Mouse (Mus musculus): ENCODE results near the gene Pak1.
"Not testable (repeated sequence)": the region's sequence is repeated elsewhere in the genome, so short reads cannot be mapped to it uniquely, and the experiment has no call there.

The Pak1 gene

DNA sequence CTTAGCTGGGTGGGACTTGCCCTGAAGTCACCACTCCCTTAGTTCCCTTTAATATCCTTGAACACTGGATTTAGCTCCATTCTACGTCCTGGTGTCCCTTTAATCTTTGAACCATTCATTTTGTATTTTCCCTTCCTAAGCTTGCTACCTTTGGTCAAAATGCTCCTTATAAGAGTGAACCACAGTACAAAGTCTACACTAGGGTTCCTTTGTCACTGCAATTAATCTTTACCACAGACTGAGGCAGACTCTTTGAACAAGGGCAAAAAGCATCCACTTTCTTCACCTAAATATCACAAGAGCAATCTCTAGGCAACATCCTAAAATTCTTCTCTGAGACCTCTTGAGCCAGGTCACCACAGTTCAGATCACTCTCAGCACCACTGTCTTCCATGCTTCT is 8.1 kb upstream of the Pak1 start:
- no peak for DNase-seq

- no peak for DNase-seq
Measured at GRCm38 (mm10) chr7:97780815-97781214, 7.5 kb upstream of the Pak1 start.

DNA sequence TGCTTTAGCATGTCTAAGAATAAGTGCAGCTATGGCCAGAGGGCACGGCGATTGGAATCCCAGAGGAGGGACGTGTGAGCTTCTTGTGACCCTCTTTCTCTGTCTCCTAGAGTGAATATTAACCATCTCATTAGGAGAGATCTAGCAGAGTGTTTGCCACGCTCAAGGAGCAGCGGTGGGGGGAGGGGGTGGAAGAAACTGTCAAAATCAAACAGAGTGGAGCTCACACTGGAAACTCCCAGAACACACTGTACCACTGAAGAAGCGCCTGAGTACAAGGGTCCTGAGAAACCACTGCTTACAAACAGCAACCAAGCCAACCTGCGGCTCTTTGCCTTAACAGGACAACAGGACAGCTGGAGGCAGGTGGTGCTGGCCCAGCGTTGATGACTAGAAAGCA is 6.8 kb upstream of the Pak1 start:
- DNase-seq, result no peak

- no peak for DNase-seq
Measured at GRCm38 (mm10) chr7:97783523-97783922, 4.8 kb upstream of the Pak1 start.

DNA sequence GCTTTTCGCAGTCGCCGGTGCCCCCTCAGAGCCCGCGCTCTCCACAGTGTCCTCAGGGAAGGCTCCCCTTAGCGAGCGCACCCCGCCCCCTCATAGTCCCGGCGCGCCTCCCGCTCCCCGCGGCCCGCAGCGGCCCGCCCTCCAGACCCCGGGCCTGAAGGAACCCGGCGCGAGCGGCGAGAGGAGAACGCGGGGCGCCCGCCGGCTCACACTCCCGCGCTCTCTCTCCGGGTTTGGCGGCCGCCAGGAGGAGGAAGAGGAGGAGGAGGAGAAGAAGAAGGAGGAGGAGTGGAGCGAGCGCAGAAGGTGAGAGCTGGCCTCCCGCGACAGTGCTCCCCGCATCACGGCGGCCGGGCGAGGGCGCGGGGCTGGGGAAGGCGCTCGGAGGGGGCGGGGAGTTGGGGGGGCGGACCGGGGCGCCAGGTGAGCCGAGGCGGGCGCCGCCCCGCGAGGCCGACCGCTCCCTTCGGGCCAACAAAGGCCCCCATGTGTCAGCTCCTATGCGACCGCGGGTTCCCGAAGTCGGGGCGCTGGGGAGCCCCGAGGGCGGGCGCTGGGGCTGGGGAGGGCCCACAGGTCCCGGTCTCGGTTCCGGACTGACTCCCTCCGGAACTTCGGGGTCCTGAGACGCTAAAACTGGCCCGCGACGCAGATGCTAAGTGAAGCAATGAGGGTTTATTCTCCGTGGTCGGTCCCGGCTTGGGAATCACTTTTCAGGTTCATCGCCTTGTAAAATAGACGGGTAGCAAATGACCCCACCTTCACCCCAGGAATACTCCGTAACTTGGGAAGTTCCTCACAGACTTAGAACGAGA is 535 bp downstream of the Pak1 start:
- DNase-seq, result peak in 1 of 2 experiments; percentile 34

DNA sequence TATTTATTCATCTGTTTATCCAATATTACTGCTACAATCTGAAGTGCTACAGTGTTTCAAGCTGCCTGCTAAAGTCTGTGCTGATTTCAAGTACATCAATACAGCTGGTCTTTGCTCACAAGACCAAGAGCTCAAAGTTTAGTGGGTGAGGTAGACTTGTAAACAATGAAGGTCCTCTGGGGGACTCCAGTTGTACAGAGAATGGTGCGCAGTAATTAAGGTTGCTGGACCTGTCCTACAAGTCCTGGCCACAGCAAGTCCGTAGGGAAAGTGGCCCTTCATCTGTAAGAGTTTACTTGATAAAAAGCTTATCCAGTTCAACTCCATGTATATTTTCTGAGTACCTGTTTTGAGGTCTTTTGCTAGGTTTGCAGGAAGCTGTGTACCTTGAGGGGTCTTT is 1.9 kb downstream of the Pak1 start:
- no peak for DNase-seq

DNA sequence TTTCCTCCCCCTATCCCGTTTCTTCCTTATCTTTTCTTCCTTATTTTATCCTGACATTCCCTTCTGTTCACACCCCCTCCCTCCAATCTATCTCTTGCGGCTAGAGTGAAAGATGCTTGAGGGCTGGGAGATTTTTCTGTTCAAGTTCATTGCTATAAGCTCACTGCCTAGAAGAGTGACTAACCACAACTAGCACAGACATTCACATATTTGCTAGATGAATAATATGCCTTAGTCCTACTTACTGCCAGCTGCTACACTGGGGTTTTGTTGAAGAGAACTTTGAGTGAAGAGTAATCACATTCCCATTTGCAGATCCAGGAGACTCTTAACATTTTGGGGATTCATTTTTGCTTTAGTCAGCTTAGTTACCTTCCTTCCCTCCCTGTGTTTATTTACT is 4.0 kb downstream of the Pak1 start:
- no peak for DNase-seq

DNA sequence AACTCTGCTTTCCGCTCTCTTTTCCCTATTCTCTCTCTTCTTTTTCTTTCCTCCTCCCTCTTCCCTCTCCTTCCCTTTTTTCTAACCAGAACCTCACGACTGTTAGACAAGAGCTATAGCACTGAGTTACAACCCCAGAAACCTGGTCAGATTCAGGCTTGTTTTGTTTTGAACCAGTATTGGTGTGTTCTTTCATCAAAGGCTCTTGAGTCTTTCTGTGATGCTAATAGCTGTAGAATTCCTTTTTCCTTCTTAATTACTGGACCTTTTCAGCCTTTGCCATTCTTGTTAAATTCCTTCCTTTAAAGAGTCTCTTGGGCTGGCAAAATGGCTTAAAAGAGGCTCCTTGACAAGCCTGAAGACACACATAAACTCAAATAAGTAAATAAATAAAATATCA is 14.8 kb downstream of the Pak1 start:
- no peak for DNase-seq

DNA sequence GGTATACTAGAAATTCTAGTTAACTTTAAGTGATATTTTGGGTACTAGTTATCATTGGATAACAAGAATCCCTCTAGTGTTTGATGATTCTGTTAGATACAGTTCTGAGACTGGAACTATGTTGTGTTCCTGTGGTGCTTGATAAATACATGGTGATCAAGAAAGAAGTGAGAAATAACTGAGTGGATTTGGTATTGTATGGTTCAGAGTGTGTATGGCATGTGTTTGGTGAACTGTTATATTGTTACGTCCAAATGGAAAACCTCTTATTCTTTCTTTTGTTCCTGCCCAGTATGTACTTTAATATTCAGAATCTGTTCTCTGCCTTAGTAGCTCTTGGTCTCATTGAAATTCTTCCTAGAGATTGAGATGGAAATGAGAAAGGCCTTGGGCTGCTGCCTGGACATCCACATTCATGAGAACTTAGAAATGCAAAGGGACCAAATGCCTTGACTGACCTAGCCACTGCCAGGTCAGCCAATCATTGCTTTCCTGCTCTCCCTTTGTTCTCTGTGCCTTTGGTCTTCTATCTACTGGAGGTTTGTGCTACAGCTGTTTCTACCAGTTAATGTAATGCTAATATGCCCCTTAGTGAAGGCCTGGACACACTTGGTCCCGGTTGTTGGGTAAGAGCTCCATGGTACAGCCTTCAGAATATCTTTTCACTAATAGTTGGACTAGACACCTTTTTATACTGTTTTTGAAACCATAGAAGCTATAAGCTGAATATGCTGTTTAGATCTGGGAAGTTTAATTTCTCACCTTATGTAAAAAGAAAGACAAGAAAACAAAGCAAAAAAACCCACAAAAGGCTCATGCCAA is 16.1 kb downstream of the Pak1 start:
- DNase-seq, result no peak

GRCm38 (mm10) chr7:97805067-97805365 is 16.7 kb downstream of the Pak1 start:
- DNase-seq, result no peak

- DNase-seq, result no peak
Measured at GRCm38 (mm10) chr7:97809307-97809706, 21.0 kb downstream of the Pak1 start.

DNA sequence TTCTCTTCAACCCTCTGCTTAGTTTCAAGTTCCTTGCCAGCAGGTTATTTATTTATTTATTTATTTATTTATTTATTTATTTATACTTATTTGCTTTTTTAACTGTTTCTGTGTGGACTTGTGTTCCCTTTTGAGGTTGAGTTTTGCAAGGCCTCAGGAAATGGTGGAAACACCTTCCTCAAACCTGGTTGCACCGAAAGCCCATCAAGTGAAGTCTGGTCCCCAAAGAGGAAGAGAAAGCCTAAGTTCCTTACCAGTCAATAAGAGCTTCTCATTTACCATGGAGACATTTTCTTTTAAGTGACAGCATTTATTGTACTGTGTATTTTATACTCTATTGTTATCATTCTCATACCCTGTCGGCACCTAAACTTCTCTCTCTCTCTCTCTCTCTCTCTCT is 33.5 kb downstream of the Pak1 start:
- no peak for DNase-seq

GRCm38 (mm10) chr7:97829091-97829490 is 40.8 kb downstream of the Pak1 start:
- DNase-seq, result no peak

- DNase-seq, result no peak
Measured at GRCm38 (mm10) chr7:97830739-97831138, 42.4 kb downstream of the Pak1 start.

GRCm38 (mm10) chr7:97832987-97833386 is 44.6 kb downstream of the Pak1 start:
- DNase-seq, result no peak

GRCm38 (mm10) chr7:97838574-97838973 is 50.2 kb downstream of the Pak1 start:
- DNase-seq, result no peak

- peak in 1 of 2 experiments; percentile 18 for DNase-seq
Measured at GRCm38 (mm10) chr7:97841311-97841710, 53.0 kb downstream of the Pak1 start.

DNA sequence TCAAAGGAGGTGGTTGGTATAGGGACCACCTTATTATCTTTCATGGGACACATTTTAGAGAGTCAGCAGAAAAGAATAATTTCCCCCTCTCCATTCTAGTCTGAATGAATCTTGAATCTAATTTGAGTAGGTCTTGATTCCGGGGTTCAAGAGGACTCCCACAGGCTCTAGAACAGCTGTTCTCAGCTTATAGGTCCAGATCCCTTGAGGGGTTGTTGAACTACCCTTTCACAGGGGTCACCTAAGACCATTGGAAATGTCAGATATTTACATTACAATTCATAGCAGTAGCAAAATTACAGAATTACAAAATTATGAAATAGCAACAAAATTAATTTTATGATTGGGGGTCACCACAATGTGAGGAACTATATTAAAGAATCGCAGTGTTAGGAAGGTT is 54.0 kb downstream of the Pak1 start:
- DNase-seq, result no peak

GRCm38 (mm10) chr7:97842806-97843570 is 54.6 kb downstream of the Pak1 start:
- DNase-seq, result peak; percentile 84 to 88

GRCm38 (mm10) chr7:97844419-97844818 is 56.1 kb downstream of the Pak1 start:
- DNase-seq, result peak; percentile 32 to 52

DNA sequence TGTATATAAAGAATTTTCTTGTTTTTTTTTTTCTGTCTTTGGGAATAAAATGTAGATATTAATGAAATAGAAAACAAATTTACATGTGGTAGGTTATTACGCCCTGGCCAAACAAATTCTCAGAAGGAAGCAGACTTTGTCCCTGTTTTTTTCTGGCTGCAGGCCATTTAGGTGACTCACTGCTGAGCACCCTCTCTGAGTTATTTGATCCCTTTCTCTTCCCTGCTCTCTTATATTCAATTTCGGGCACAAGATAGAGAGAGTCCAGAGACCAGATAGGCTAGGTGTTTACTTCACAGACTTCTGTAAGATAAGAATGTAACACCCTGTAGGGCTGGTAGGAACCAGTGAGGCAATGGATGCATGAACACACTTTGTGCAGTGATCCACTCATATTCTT is 57.2 kb downstream of the Pak1 start:
- DNase-seq, result peak; percentile 61 to 79

DNA sequence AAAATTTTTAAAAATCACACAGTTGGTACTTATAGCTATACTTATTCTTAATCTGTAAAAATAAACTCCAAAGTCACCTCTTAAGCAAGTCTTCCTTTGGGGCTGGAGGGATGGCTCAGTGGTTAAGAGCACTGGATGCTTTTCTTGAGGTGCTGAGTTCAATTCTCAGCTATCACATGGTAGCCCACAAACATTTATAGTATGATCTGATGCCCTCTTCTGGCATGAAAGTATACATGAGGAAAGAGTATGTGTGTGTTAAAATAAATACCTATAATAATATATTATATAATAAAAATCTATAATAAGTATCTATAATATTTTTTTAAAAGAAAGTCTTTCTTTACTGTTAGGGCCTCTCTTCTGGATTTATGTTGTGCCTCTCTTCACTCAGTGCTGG is 58.2 kb downstream of the Pak1 start:
- no peak for DNase-seq

DNA sequence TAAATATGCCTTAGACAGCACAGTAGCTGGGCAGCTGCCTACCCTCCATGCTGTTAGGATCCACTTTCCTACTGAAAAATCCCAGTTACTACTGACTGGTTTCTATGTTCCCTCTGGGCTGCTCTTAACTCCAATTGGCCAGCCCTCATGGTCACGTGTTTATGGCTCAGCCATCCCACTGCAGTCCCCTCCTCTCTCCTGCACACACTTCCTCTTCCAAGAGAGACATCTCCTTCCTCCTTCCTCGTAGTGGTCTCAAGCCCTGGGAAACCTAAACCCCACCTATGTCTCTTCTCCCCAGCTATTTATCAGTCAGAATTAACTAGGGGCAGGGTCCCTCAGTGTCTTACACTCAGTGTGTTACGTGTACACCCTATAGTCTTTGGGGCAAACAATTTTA is 61.2 kb downstream of the Pak1 start:
- not testable (repeated sequence) for DNase-seq

- DNase-seq, result no peak
Measured at GRCm38 (mm10) chr7:97850331-97850730, 62.0 kb downstream of the Pak1 start.

Data from cerebellum, postnatal 14 days (tissue).